Mouse (Mus musculus) kidney, postnatal 25 days (tissue): Measurements from ENCODE around the gene Tedc2.

Source experiments
- DNase-seq, 2 experiments: peaks; one replicate each; pipeline ENCODE4 v3.0.0; 2021; ENCODE audit warnings: mixed read lengths in 2 of 2

The Tedc2 gene

GRCm38 (mm10) chr17:24192848-24193247 is 27.8 kb downstream of the Tedc2 start:
- DNase-seq: no peak

GRCm38 (mm10) chr17:24191481-24191880 is 29.2 kb downstream of the Tedc2 start:
- DNase-seq: no peak

- DNase-seq: no peak
Observed at GRCm38 (mm10) chr17:24190934-24191333, 29.7 kb downstream of the Tedc2 start.

- DNase-seq: no peak
Observed at GRCm38 (mm10) chr17:24174259-24174658, 46.4 kb downstream of the Tedc2 start.

- peak; percentile 68 to 82 for DNase-seq
Observed at GRCm38 (mm10) chr17:24173423-24173822, 47.2 kb downstream of the Tedc2 start.

GRCm38 (mm10) chr17:24171738-24172137 is 48.9 kb downstream of the Tedc2 start:
- DNase-seq: no peak

GRCm38 (mm10) chr17:24170729-24171128 is 49.9 kb downstream of the Tedc2 start:
- no peak for DNase-seq

- no peak for DNase-seq
Observed at GRCm38 (mm10) chr17:24170125-24170524, 50.5 kb downstream of the Tedc2 start.

- DNase-seq: peak; percentile 98
Observed at GRCm38 (mm10) chr17:24169317-24170065, 51.2 kb downstream of the Tedc2 start, which contains the start of gene Atp6v0c. Atp6v0c (minus strand) TSS chr17:24169702.

GRCm38 (mm10) chr17:24168590-24169277 is 51.9 kb downstream of the Tedc2 start:
- peak; percentile 69 to 79 for DNase-seq

GRCm38 (mm10) chr17:24167891-24168505 is 52.7 kb downstream of the Tedc2 start:
- peak in 1 of 2 experiments; percentile 54 for DNase-seq

GRCm38 (mm10) chr17:24167120-24167519 is 53.5 kb downstream of the Tedc2 start:
- peak; percentile 29 to 53 for DNase-seq
